Mouse (Mus musculus) spleen, postnatal 36 days (tissue): ENCODE data around the gene Crygc.
"Not testable (repeated sequence)": the region's sequence is repeated elsewhere in the genome, so short reads cannot be mapped to it uniquely, and the experiment has no call there.

Experiments
- DNase-seq, 2 experiments: peaks; one replicate each; pipeline ENCODE4 v3.0.0; 2022; ENCODE audit warnings: low spot score in 2 of 2, mixed read lengths in 1 of 2

The Crygc gene

DNA sequence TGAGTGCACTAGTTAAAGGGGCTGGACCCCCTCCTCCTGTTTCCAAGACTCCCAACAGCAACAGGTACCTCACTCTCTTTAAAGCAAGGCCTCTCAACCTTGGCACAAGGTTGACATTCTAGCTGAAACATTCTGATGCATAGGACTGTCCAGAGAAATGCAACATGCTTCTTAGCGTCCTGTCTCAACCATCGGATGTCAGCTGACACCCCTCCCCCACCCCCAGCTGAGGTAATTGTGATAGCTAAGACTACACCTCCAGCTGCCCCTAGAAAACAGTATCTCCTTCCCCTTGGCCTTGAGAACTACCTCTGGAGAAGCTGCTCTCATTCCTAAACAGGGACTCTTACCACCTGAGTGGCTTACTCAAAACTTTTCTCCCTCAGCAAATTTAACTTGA, 21.3 kb downstream of the Crygc start:
- no peak for DNase-seq

DNA sequence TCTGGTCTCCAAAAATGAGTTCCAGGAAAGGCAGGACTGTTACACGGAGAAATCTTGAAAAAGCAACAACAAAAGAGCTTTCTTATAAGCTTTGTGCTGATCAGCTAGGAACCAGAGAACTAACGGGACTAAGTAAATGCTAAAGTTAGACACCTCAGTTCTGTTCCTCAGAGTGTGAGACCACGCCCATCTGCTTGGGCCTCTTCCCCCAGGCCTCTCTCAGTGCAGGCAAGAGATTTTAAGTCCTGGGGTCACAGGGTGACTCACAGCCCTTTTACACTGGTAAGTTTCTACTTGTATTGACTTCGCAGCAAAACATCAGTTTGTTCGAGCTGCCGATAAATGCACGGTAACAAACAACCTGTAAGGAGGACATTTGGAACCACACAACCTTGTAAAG, 21.8 kb downstream of the Crygc start:
- DNase-seq: no peak

DNA sequence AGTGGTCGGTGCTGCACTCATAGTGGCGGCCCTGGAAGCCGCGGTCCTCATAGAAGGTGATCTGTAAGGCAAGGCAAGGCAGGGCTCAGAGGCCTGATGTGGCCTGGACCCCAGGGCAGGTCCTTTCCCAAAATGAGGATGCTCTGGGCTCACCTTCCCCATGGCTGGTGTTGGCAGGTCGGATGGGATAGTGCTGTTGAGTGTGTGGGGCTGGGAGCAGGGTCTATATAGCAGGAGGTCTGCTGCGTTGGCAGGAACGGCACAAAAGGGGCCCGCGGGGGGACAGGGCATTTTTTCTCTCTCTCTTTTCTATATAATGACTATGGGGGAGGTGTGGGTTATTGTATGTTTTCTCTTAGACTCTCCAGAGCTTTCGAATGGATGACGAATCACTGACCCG, 22.5 kb downstream of the Crygc start, which contains the start of gene Cryge:
TSS of gene Cryge (minus strand) at position 198 of the 400 bp plus-strand sequence.
- not testable (repeated sequence) for DNase-seq

DNA sequence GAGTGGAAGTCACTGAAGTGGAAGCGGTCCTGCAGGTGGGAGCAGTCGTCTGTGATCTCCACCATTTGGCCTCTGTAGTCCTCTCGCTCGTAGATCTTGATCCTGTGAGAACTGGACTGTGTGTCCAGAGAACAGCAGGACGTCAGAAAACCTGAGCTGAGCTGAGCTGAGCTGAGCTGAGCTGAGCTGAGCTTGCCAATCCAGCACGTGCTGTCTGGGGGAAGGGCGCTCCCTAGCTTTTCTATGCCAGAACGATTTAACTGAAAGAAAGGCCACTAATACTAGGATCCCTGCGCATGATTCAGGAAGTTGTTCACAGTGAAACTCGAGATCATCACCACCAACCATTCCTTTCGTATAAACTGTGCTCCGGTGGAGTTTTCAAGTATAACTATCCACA, 24.7 kb downstream of the Crygc start:
- DNase-seq: no peak

DNA sequence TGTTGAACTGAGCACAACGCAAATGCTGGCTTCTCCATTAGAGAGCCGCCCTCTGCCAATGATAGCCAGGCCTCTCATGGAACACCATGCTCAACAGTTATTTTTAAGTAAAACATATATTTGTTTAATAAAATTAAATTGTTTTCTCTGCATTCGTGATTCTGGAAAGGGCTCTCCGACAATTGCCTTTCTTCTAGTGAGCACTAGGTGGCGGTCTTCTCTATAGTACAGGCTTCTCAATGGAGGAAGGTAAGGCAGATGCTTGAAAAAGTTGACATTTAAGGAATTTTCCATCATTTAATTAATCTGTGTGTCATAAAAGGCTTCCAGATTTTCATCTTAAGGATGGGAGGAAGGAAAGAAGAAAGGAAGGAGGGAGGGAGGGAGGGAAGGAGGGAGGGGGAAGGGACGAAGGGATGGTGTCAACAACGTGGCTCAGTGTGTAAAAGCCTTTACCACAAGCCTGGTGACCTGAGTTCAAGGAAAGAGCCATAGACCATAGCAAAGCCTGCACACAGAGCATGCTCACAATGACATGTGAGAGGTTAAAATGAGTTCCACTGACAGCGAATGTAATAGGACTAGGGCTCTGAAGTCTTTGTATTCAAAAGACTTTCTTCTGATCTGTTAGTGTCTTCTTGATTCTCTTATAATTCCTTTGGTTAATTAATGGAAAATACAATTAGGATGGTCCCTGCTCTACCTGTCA, 26.9 kb downstream of the Crygc start:
- DNase-seq: no peak

DNA sequence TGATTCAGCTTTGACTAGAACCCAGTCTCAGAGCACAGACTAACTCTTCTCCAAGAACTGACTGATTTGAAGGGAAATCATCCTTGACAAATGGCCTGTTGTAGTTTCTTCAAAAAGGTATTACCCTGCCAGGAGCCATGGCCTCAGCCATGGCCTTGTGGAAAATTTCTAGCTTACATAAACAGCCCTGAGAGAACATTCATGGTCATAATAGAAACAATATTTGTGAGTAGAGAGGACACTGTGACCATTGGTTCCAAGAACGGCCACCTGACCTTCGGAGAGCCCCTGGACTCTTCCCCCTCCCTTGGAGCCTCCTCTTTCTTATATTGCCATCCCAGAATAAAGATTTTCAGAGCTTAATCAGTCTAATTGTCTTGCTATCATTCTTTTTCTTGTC, 30.1 kb downstream of the Crygc start:
- no peak for DNase-seq

DNA sequence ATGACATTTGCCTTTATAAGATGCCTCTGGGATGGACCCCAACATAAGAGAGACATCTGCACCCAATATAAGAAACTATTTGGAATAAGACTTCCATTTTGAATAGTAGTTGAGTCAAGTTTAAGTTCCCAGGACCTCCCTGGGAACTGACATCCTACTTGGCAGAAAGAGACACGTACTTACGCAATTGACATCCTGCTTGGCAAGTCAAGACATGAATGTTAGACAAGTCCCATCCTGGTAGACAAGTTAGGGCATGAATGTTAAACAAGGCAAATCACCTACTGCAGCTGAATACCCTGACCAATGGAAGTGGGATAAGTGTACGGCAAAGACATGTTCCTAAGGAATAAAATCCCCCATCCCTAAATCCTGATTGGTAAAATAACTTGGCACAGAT, 31.7 kb downstream of the Crygc start:
- DNase-seq: no peak

DNA sequence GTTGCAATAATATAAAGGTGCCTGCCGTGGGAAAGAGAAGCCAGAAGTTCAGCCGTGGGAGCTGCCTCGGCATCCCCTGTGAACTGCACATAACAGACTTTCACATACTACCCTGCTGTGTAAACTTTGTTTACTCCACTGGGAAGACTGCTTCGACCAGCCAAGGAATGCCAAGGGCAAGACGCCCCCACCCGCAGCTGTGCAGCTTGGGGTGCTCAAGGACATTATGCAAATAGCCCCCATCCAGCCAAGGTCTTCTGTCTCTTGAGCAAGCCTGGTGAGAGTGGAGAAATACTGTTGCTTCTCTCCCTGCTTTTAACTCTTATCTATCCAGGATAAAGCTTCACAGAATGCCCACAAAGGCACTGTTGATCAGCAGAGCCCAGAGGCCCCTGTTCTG, 32.7 kb downstream of the Crygc start:
- DNase-seq: no peak

DNA sequence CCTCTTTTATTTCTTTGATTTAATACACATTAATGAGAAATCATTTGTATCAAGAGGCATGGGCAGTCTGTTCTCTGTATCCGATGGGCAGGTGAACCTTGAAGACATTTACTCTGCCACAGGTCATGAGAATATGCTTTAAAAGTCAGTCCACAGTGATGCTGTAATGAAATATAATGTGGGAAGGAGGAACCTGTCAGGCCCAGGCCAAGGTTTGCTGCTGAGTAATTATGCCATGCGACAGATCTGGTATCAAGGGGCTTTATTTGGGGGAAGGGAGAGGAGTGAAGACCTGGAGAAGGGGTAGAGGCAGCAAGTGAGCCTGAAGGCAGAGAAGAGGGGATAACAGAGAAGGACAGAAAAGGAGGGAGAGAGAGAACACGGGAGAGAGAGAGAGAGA, 33.8 kb downstream of the Crygc start:
- DNase-seq: no peak

DNA sequence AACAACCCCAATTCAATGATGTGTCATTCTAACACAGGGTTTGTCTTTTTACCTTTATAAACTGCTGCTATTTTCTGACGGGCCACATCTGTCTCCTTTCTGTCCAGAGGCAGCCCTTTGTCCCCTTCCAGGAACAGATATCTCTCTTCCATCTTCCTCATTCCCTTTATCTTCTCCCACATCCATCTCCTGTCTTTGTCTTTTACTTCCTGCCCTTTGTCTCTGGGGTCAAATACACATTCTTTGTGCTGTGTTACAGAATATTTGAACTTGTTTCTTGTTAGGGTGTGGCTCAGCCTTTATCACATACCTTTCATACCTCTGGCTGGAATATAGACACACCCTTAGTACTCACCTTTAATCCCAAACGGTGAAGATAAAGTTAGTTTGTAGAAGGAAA, 35.9 kb downstream of the Crygc start:
- DNase-seq: no peak

DNA sequence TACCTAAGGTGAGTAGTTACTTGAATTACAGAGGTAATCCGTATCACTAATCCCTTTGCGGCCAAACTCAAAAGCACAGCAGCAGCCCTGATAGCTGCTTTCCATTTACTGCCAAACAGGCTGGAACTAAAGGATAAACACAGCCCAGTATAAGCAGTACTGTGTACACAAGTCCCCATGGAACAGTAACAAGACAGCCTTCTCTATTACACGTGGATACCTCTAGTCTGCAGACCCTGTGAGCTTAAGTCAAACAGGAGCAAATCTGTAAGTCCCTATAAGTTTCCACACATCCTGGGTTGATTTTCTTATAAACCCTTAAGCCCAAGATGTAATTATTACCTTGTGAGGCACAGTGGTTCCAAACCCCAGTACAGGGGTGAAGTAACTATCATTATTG, 38.0 kb downstream of the Crygc start:
- DNase-seq: no peak

DNA sequence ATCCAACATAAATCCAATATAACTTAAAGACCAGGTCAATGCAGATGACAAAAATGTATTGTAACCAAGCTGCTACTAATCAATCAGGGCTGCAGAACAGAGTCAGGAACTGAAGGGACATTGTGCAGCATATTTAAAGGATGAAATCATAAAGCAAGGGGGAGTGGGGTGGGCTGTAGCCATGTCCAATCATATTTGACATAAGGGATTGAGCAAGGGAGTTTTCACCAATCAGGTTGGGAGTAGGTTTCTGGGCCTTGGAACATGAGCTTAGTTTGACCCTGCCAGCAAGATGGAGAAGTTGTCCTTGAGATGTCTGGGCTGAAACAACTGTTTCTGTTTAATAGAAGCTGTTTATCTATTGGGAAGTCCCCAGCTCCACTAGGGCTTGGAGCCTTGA, 40.8 kb downstream of the Crygc start, which contains the start of gene Akr1cl:
TSS of gene Akr1cl (minus strand) at position 119 of the 400 bp plus-strand sequence.
- DNase-seq: no peak

DNA sequence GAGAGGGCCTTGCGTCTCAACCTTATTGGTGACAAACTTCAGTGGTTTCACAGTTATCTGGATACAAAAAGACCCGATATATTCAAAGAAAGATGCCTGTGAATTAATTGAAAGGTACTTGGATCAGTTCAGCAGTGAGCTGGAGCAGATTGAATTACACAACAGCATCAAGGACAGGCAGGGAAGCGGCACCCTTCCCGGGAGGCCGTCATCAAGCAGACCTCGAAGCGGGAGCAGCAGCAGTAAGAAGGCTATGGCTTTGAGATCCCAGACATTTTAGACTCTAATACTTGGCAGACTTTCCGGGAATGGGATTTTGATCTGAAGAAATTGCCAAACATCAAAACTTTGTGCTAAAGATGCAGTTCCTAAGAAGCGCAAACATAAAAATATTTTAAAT, 45.3 kb downstream of the Crygc start:
- DNase-seq: no peak
